Mouse (Mus musculus) heart, postnatal 0 days (tissue): ENCODE data around the gene Pde2a. TPM values are rescaled to one million over a fixed set of nuclear protein-coding genes. Genes with fewer than 3 reads are reported as not detected.

ENCODE experiments used
- ATAC-seq: fragments of 200-750 bp; cut with Nextera tagmentation; 2 replicates; pipeline ENCODE4 v1.8.0; 2017; ENCODE audit warnings: low read depth, moderate number of reproducible peaks, moderate library complexity; ENCODE audit not compliant: insufficient read depth
- DNase-seq: peaks from one replicate; pipeline ENCODE4 v3.0.0-alpha.2; 2016; ENCODE audit warnings: low spot score
- H3K27ac ChIP-seq: fragments of 300-500 bp; sonication (generic); 2 replicates; pipeline ENCODE4 v1.5.1; 2014; ENCODE audit warnings: low read depth, mild to moderate bottlenecking
- H3K27me3 ChIP-seq: fragments of 300-500 bp; sonication (generic); 2 replicates; pipeline ENCODE4 v1.6.1; 2014; ENCODE audit warnings: low read length, mixed read lengths; ENCODE audit not compliant: control insufficient read depth, insufficient read depth
- H3K36me3 ChIP-seq: fragments of 300-500 bp; sonication (generic); replicated peaks from 2 replicates; pipeline ENCODE4 v1.6.1; 2014; ENCODE audit warnings: low read length, mixed read lengths; ENCODE audit not compliant: control insufficient read depth, insufficient read depth
- H3K4me1 ChIP-seq: fragments of 300-500 bp; sonication (generic); 2 replicates; pipeline ENCODE4 v1.6.1; 2014; ENCODE audit warnings: antibody characterized with exemption; ENCODE audit not compliant: control insufficient read depth, insufficient read depth
- H3K4me2 ChIP-seq: fragments of 300-500 bp; sonication (generic); 2 replicates; pipeline ENCODE4 v1.6.1; 2014; ENCODE audit warnings: low read depth, mild to moderate bottlenecking, low read length, moderate library complexity
- H3K4me3 ChIP-seq: fragments of 300-500 bp; sonication (generic); 2 replicates; pipeline ENCODE4 v1.5.1; 2014; ENCODE audit warnings: low read depth, low read length
- H3K9ac ChIP-seq: fragments of 300-500 bp; sonication (generic); replicated peaks from 2 replicates; pipeline ENCODE4 v1.6.1; 2014; ENCODE audit warnings: low read depth, low read length, mixed read lengths
- H3K9me3 ChIP-seq: fragments of 300-500 bp; sonication (generic); replicated peaks from 2 replicates; pipeline ENCODE4 v1.6.1; 2016; ENCODE audit warnings: low read length; ENCODE audit not compliant: control insufficient read depth
- CTCF ChIP-seq: IDR thresholded peaks from 2 replicates; pipeline ENCODE4 v1.5.1; 2016; ENCODE audit warnings: antibody characterized with exemption, control low read depth, low read depth
- EP300 ChIP-seq: IDR thresholded peaks from 2 replicates; pipeline ENCODE4 v1.6.1; 2016; ENCODE audit warnings: antibody characterized with exemption, low read depth
- WGBS: fragments of 180-500 bp; shearing (Covaris S2); extraction: QIAGEN DNeasy Blood & Tissue Kit; methylation state at CpG from one replicate; pipeline ENCODE4 v1.1.7; 2014; 5-methylcytosine and 5-hydroxymethylcytosine counted together
- polyA plus RNA-seq: library from polyadenylated mRNA; unstranded; fragments of >200 nt; fragmentation: Nextera tagmentation; extraction: Ambion mirVana; gene quantifications from 2 replicates; pipeline ENCODE4 v1.2.1, GENCODE M21; 2015
- total RNA-seq: library from RNA; depleted of rRNA; stranded (reverse); fragments of >200 nt; gene quantifications from 2 replicates; pipeline ENCODE4 v1.2.3, GENCODE M21; 2014; ENCODE audit warnings: low replicate concordance

The Pde2a gene
- total and polyA plus RNA-seq, 2 experiments from 2014 or later = 4.7 to 19.3 TPM

DNA sequence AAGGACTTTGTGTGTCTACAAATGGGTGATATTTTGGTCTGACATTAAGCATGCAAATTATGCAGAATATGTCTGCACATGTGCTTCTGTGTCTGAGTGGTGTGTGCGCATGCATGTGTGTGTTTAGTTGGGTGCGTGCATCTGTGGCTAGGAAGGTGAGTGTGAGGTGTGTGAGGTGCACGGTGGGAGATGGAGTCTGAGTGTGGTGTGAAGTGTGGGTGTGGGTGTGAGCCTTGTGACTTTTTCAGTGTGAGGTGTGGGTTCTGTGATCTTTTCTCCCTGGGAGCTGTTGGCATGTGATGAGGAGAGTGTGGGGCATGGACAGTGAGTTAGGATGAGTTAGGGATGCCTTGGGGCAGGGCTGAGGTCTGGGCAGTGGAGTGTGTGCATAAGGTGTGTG lies 31.8 kb downstream of the Pde2a start:
- TF ChIP-seq CTCF (no peak), EP300 (no peak)
- WGBS = 82% methylated on average over 3 of the region's 3 CpGs
- Histone ChIP-seq H3K4me1 (peaks cover 16% of the 10 kb centered on the region), H3K4me3 (peak overlapping the region; percentile 58), H3K4me2 (peak overlapping the region; percentile 95), H3K27me3 (peaks cover 16% of the 10 kb centered on the region), H3K9me3 (no peaks in the 10 kb centered on the region), H3K9ac (no peak overlapping the region), H3K36me3 (no peaks in the 10 kb centered on the region), H3K27ac (peak overlapping the region; percentile 57)
- no peak for DNase-seq
- no peak for ATAC-seq

DNA sequence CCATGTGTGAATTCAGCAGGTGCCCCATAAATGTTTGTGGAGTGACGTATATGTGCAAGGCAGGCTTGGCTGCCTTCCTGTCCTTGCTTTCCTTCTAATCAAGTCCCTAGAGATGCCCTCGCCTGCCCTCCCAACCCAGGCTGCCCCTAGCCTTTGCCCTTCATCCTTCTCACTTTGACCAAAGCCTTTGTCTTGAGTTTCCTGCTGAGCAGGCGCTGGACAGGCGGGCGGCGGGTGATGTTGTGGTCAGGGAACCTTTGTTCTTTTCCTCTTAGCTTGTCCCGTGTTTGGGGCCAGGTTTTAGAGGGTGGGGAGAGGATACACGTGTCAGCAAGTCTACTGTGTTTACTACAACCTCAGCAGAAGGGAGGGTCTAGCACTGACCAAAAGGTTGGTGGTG lies 32.2 kb downstream of the Pde2a start:
- peak overlapping the region; percentile 95 for H3K4me2 ChIP-seq
- 37% methylated on average over 8 of the region's 8 CpGs for WGBS
- peaks cover 21% of the 10 kb centered on the region for H3K4me1 ChIP-seq
- peaks cover 16% of the 10 kb centered on the region for H3K27me3 ChIP-seq
- H3K9me3 ChIP-seq = no peaks in the 10 kb centered on the region
- H3K4me3 ChIP-seq = 0 out of 2 replicates have a peak overlapping the region, but pooled peaks have one; percentile 58
- peak; percentile 62; the same call in 1 of the 2 replicates for TF ChIP-seq EP300
- TF ChIP-seq CTCF = no peak
- DNase-seq = no peak
- H3K36me3 ChIP-seq = no peaks in the 10 kb centered on the region
- peak overlapping the region; percentile 57 for H3K27ac ChIP-seq
- no peak overlapping the region for H3K9ac ChIP-seq
- ATAC-seq = no peak

DNA sequence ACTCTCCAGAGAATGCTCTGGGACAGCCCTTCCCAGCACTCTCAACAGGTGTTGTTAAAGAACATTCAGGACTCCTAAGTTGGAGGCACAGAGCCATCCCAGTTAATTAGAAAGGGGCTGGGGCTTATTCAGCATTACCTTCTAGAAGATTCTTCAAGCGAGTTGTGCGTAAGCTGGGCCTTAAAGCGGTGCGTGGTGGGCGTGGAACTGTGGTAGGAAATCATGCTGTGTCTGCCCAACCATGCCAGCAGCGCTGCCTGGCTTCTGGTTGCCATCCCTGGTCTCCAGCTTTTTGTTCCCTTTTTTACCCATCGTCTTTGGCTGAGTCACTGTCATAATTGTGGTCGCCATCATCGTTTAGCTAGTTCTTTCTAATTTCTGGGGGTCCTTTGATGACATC lies 33.0 kb downstream of the Pde2a start:
- Histone ChIP-seq H3K4me3 (no peak overlapping the region), H3K4me2 (0 out of 2 replicates have a peak overlapping the region, but pooled peaks have one; percentile 21), H3K36me3 (no peaks in the 10 kb centered on the region), H3K9me3 (no peaks in the 10 kb centered on the region), H3K27ac (peak overlapping the region; percentile 57; the same call in 1 of the 2 replicates), H3K27me3 (peaks cover 16% of the 10 kb centered on the region), H3K4me1 (peaks cover 28% of the 10 kb centered on the region), H3K9ac (no peak overlapping the region)
- DNase-seq (no peak), ATAC-seq (no peak)
- 82% methylated on average over 9 of the region's 9 CpGs for WGBS
- no peak for TF ChIP-seq CTCF
- TF ChIP-seq EP300 = no peak

DNA sequence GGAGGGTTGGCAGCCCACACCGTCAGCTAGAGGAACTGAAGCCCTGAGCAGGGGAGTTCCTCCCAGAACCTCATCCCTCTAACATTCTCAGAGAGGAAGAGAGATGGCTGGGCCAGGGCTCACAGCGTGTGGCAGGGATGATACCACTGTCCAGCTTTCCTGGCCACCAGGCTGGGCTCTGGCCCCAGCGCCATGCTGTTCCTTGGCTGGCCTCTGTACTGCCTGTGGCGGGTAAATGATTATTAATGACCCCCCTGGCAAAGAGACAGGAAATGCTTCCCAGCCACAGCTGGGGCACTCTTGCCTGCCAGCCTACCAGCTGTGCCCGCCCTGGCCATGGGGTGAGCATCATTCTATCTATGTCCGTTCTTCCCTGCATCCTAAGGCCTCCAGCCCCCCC lies 33.6 kb downstream of the Pde2a start:
- peaks cover 16% of the 10 kb centered on the region for H3K27me3 ChIP-seq
- WGBS = 66% methylated on average over 6 of the region's 6 CpGs

DNA sequence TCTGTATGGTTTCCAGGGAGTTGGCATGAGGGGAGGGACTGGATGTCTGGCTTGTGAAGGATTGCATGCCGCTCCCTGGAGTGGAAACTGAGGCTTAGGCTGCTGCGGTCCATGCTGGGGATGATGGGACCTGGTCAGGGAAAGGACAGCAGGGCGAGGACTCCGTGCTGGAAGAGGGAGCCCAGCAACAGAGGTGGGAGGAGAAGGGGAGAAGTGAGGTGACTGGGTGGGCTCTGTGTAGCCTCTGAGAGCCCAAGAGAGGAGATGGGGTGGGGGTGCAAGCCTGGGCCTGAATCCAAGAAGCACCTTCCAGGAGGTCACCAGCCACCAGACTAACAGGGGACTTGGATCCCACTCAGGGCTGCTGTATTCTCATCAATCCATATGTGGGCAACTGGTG lies 34.8 kb downstream of the Pde2a start:
- Histone ChIP-seq H3K9ac (no peak overlapping the region), H3K36me3 (no peaks in the 10 kb centered on the region), H3K4me1 (peaks cover 41% of the 10 kb centered on the region), H3K9me3 (no peaks in the 10 kb centered on the region), H3K4me2 (0 out of 2 replicates have a peak overlapping the region, but pooled peaks have one; percentile 17), H3K4me3 (no peak overlapping the region), H3K27ac (peak overlapping the region; percentile 25; the same call in 1 of the 2 replicates), H3K27me3 (peaks cover 15% of the 10 kb centered on the region)
- no peak for ATAC-seq
- no peak for DNase-seq
- TF ChIP-seq EP300 = no peak
- TF ChIP-seq CTCF = no peak
- 67% methylated on average over 4 of the region's 4 CpGs for WGBS

More for the DNA sequence above, 33.6 kb downstream of the Pde2a start:
- H3K4me2 ChIP-seq = no peak overlapping the region
- H3K4me3 ChIP-seq = no peak overlapping the region
- H3K9ac ChIP-seq = no peak overlapping the region
- H3K27ac ChIP-seq = no peak overlapping the region
- no peaks in the 10 kb centered on the region for H3K9me3 ChIP-seq
- DNase-seq (no peak), ATAC-seq (no peak)
- no peaks in the 10 kb centered on the region for H3K36me3 ChIP-seq
- peaks cover 35% of the 10 kb centered on the region for H3K4me1 ChIP-seq
- TF ChIP-seq EP300 = no peak
- no peak for TF ChIP-seq CTCF

DNA sequence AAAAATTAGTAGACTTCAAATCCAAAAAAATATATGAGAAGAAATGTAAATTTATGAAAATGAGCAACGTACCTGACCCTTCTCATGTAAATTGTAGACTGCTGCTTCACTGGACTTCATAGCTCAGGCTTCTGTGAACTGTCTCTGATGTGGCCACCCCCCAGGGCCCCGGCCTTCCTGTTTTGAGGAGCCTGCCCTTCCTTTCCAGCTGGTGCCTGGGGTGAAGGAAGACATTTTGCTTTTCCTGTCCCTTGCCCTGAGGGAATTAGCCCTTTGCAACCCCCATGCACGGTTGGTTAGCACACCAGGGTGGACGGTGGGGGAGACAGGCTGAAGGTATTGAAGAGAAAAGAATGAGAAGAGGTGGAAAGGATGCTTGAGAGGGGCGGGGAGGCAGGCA lies 35.3 kb downstream of the Pde2a start:
- Histone ChIP-seq H3K4me3 (no peak overlapping the region), H3K27me3 (peaks cover 11% of the 10 kb centered on the region)

More for the DNA sequence above, 35.3 kb downstream of the Pde2a start:
- H3K36me3 ChIP-seq = no peaks in the 10 kb centered on the region
- no peak for DNase-seq
- WGBS = 43% methylated on average over 5 of the region's 5 CpGs
- no peaks in the 10 kb centered on the region for H3K9me3 ChIP-seq
- peak overlapping the region; percentile 44; the same call in 1 of the 2 replicates for H3K27ac ChIP-seq
- H3K9ac ChIP-seq = no peak overlapping the region
- no peak for ATAC-seq
- 0 out of 2 replicates have a peak overlapping the region, but pooled peaks have one; percentile 17 for H3K4me2 ChIP-seq
- TF ChIP-seq CTCF (no peak), EP300 (0 out of 2 replicates have a peak, but pooled peaks have one; percentile 31)
- peaks cover 42% of the 10 kb centered on the region for H3K4me1 ChIP-seq
